Mouse (Mus musculus): ENCODE results near the gene Stab2. TPM values are rescaled to one million over a fixed set of nuclear protein-coding genes. Genes with fewer than 3 reads are reported as not detected.
A peak's percentile ranks its signal among the peaks of the same experiment; 100 is the strongest.

The Stab2 gene
- under 1 TPM; 0.47 to 0.86 TPM for total RNA-seq (2021)
- long read RNA-seq, experiment 1, partial matches to known transcripts = 1 of 1 reads
- long read RNA-seq, experiment 1, other reads (novel, unspliced or antisense) = 0 of 1 reads
- long read RNA-seq, experiment 2, partial matches to known transcripts = 1 of 1 reads
- long read RNA-seq, experiment 2, other reads (novel, unspliced or antisense) = 0 of 1 reads

DNA sequence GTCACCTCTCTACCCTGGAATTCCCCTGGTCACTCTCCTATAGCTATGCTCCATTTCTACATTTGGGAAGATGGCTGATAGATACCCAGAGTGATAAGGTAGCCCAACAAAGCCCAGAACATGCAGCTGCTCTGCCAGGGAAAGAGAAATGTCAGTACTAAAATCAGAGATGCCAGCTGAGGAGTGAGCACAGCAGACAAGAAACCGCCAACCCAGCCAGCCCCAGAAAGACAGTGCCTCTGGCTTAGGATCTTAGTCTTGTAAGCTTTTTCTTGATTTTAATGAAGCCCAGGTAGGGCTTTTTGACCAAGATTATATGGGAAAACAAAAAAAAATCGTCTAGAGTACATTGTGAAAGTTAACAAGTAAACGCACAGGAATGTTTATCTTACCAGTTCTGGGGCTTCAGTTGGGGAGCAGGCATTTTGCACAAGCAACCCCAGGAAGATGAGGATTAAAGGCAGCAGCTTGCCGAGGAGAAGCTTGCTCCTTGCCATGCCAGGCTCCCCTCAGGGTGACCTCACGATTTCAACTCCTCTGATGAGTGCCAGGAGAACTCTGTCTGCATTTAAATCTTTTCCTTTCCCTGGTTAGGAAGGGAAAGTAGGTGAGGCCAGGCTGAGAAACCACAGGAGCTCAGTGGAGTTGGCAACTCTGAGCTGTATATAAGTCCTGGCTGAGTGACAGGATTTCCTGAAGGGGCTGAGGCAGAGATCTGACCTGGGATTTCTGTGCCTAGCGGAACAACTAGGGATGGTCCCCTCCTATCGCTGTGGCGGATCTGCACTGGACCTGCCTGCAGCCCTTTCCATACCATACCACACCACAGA is at the start of gene Stab2:
Gene Stab2 (minus strand): TSS at position 641 of the 830 bp plus-strand sequence.
- DNase-seq = no peak

DNA sequence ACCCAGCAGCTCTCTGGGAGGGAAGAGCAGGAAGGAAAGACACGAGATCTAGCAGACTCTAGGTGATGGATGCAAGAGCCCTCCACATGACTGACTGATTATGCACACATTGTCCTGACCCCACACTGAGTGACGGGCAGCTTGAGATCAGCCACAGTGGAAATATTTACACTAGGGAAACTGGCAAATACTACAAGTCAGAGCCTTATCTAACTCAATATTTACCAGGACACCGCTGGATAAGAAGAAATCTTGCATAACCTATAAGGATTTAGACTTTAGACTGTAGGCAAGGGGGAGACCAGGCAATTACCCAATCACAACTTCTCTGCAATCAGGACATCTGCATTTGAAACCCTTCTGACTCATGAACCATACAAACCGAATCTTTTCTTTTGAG is 43.9 kb upstream of the Stab2 start:
- no peak for DNase-seq

DNA sequence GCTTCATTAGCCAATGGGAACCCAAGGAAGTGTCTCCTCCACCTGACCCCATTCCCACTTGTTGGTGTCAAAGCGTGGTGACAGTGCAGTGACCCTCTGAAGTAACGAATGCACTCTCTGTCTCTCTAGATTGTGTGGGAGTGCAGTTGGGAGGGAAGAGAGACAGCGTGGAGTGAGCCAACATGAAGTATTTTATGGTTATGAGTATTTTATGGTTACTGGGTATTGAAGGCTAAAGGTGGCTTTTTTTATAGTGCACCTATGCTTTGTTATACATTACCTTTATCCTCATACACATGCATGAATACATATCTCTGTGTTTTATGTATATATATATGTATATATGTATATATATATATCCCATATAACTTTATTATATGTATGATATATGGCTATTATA is 41.4 kb upstream of the Stab2 start:
- DNase-seq = no peak

DNA sequence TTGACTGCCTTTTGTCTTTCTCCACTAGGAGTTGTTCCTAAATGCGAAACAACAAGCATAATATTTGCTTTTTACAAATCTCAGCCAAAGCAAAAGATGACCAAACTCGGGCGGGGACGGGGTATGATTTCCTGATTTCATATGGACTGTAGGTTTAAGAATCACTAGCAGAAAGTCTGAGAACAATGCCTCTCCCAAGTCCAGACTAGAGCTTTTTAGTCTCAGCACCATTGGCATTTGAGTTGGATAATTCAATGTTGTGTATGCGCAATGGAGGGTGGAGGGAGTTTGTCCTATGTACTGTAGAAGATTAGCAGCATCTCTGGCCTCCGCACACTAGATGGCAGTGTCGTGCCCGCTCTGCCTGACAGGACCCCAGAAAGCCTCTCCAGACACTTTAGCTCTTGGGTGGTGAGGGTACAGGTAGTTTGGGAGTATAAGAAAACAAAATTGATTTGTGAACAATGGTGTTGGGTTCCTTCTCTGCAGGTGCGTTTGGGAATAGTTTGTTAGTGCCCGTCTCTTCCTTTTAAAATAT is 39.2 kb upstream of the Stab2 start:
- no peak for DNase-seq

DNA sequence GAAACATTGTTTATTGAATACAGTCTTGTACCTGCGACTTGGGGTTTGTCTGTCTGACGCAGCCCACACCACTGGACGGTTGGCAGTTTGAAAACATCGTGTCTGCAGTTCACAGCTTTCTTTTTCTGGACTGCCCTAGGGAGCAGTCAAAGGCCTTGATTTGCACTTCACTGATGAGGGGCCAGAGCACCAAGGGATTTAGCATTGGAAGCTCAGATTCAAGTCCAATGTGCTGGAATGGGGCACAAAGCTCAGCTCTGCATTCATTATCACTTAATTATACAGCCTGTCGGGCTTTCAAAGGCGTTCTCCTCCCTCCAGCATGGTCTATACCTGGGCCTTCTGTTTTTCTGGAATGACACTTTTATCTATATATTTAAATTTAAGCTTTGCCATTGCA is 38.6 kb upstream of the Stab2 start:
- no peak for DNase-seq

DNA sequence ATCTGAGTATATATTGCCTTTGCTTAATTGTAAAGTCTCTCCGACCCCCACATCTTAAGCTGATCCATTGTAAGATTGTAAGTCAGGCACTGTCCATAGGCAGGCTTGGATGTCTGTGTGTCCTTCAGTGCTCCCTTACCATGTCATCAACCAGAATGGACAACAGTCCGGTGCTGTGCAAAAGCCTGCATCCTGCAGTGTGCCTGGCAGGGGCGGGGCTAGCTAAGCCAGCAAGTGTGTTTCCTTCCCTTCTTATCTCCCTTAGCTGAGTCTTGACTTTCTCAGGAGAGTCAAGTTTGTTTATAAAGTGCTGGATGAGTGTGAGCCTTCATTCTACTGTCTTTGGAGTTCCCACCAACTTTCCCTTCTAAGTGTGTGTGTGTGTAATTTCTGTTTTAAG is 37.4 kb upstream of the Stab2 start:
- no peak for DNase-seq

DNA sequence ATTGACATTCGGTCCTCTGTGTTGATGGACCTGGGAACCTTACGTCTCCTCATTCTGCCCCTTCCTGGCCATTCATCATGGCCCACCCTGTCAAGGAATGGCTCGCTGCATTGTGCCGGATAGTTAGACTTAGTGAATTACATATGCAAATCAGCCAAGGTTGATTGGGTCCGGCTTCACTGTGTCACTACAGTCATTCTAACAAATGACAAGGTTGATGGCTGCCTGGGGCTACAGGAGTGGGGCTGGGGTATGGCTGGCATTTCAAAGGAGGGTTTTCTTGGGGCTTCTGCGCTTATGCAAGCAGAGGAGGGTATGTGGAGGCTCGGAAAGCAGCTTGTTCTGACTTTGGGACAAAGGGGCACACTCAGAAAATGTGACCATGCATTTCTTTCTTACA is 33.4 kb upstream of the Stab2 start:
- DNase-seq = no peak

DNA sequence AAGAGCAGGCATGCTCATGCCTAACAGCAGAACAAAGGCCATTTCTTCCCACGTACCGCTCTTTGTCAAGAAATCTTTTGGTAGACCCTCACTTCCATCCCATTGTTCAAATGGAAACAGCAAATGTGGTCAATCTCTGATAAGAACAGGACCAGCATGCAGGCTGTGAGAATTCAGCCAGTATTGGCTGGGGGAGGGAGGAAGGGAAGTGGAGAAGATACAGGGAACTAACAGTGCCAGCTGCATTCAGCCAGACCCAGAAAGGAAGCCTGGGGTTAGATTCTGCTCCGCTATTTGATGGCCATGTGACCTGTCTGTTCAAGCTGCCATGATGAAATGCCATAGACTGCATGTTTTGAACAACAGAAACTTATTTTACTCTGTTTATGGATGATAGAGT is 32.0 kb upstream of the Stab2 start:
- no peak for DNase-seq

DNA sequence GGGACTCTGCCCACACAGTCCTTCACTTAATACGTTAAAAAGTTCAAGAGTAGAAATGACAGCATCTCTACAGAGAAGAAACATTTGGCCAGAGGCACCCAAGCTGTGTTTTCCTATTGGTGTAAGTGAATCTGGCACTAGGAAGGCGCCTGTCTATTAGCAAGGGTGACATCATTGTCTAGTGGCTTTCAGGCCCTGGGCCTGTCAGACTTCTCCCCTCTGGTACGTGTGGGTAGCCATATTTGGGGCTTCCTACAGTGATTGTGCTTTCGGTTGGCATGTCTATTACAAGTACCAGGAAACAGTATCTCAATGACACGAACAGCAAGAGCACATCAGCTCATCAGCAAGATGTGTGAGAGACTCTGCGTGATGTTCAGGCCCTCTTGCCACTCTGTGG is 31.5 kb upstream of the Stab2 start:
- DNase-seq = no peak

DNA sequence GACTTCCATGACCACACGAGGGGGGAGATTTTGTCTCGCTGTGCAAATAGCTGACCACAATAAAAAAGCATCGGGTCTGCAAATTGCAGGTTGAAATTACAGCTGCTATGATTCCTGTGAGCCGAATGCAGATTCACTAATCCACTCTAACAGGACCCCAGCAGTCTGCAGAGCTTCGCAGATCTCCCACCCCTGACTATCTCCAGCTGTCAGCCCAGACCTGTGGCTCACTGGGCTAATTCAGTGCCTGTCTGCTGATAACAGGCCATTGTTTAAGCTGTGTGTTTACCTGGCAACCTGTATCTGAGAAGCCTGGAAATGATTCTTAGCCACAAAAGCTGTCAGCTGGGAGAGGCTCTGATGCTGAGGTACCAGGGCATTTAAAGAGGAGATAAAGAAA is 29.2 kb upstream of the Stab2 start:
- DNase-seq = no peak

DNA sequence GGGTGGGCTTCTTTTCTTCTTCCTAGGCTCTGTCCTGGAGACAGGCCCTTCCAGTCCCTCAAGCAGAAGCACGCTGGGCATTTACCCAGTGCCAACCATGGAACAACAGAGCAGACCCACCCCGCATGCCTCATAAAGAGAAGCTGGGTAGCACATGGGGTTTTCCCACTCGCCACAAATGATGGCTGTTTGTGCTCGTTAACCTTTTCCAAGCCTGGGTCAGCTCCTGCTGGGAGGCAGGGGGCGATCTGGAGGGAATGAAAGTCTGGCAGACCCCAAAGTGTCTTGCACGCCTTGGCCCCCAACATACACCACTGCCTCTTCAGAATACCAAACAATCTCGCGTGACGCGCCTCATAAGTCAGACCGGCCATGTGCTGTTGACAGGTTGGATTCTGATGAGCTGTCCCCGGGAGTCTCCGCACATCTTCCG is 28.5 kb upstream of the Stab2 start:
- no peak for DNase-seq

DNA sequence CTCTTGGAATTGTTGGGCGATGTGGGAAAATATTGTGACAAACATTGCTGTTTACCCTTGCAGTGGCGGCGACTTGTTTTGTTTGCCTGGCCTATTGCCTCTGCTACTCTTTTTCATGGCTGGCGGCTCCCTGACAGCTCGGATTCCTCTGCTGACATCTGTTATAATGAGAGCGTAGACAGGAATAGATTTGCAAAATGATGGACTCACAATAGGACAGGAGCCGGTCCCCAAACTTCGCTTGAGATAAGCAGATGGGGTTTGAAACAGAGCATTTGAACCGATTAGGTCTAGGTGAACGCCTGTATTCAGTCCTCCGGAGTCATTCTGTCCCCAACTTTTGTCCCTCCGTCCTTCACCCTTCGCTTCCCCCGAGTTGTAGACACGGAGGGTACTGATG is 28.0 kb upstream of the Stab2 start:
- DNase-seq = no peak

DNA sequence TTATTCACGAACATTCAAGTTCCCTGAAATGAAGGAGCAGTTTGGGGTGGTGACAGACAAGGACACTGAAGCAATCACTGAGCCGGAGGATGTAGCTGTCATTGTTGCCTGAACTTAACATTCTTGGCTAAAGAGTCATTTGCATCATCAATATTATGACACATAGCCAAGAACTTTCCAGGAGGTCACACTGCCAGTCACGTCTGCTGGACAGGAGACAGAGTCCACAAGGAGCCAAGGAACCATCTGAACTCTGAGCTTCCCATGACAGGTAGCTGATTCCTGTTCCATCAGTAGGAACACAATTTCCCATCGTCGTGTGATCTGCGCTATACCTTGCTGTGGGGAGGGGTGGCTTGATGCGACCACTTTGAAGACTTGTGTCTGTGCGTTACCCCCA is 24.9 kb upstream of the Stab2 start:
- DNase-seq = no peak

DNA sequence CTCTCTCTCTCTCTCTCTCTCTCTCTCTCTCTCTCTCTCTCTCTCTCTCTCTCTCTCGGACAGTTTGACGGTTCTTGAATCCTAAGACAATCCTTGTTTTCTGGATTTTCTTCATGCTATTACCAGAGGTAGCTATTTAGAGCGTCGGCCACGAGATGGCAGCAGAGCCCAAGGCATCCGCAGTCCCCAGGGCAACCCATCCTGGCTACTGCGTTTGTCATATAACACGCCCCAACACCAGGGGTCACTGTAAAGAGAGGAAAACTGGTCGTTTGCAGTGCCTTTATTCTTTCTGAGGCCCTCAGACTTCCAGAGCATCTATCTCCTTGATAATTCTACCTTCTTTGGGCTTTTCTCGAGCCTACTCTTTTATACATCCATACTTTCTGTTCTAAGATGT is 17.1 kb upstream of the Stab2 start:
- peak; percentile 87 for DNase-seq

DNA sequence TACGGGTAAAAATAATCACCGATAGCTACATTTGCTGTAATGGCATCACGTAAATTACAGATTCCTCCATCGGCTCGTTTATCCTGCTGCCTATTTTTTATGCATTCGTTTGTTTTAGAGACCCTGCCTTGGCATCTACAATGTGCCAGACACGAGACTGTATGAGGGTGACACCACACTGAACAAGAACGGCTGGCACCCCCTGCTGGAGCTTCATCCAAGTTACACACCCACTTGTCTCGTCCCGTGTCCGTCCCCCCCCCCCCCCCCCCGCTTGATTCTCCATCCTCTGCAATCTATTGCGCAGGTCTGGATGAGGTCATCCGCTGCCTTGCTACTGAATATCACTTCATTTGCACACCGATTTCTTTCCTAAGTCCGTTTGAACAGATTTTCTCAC is 12.9 kb upstream of the Stab2 start:
- DNase-seq = peak; percentile 50

DNA sequence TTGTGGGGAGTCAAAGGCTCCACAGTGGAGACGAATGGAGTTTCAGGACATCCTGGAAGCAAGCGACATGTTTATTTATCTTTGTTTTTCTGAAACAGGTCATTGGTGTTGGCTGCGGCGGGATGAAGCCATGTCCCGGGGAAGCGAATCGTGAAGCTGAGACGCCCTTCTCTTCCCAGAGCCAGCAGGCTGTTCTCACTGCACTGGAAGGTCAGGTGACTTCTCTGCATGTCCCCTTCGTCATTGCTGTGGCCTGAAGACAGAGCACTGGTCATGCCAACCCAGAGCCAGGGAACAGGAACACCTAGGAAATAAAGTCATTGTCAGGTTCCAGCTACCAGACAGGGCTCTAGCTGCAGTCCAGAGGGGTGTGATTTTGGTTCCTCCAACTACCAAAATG is 11.1 kb upstream of the Stab2 start:
- no peak for DNase-seq

DNA sequence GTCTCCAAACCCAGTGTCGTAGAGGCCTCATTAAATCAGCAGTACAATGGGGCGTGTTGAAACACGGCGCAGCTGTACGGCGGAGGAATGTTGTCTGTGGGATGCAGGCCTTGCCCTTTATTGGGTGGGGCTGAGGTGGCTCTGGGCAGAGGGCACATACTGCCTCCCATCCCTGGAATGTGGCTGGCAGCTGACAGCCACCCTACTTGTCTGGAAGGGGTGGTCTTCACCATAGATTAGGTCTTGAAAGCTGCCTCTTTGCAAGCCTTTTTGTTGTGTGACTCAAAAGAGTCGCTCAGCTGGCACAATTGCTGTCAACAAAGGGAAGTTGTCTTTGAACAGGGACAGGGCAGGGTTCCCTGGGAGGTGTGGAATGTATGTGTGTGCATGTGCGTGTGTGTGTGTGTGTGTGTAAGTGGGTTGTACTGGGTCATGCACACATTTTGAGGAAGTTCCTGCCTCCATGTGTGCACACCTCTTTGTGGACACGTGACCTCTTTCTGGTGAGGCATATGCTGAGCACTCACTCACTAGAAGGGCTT is 8.4 kb upstream of the Stab2 start:
- no peak for DNase-seq

DNA sequence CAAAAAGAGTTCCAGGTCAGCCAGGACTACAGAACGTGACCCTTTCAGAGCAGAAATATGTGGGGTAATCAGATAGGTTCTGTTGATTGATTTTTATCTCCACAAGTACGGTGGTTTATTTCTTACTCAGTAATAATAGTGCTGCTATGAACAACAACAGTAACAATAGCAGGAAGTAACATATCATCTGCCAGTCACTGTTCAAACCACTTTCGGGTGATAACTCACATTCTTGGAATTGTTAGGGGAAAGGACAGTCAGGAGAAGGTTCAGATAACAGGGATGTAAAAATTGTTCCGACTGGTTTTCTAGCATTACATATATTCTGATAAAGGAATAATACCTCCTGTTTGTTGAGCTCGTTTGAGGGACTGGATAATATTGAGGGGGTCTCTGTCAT is 7.6 kb upstream of the Stab2 start:
- DNase-seq = no peak

DNA sequence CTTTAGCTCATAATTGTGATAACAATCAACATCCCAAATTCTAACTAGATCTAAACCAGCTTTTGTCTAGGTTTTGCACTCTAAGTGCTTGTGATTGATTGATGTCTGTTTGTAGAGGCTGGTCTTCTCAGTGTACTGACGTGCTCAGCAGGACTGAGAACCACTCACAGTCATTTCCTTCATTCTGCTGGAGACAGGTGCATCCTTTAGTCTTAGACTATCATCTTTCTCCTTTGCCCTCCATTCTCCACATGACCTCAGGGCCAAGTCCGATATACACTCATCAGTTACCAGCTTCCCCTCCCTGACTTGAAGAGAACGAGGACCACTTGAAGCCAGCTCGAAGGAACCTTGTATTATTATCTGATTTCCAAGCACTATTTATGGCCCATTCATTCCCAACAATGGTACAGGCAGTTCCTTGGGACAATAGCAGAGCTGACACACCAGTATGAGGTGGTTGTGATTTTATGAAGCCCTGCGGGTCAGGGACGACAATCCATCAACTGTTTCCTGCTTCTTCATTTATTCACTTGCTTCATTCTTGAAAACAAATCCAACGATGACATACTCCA is 6.7 kb upstream of the Stab2 start:
- no peak for DNase-seq

DNA sequence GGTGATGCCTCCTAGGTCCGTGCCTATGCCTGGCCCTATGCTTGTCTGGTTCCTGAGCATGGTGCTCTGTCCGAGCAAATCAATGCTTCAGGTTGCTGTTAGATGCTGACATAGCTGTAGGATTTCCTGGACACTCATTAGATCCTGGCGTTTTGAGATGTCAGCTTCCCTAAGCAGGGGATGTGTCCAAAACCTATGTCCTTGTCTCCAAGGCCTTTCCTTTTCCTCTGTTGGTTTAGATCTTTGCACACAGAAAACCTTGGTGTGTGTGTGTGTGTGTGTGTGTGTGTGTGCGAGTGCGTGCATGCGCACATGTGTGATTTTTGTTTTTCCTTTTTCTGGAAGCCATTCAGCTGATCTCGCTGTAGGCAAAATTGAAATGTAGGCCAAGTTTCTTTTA is 4.3 kb upstream of the Stab2 start:
- no peak for DNase-seq

DNA sequence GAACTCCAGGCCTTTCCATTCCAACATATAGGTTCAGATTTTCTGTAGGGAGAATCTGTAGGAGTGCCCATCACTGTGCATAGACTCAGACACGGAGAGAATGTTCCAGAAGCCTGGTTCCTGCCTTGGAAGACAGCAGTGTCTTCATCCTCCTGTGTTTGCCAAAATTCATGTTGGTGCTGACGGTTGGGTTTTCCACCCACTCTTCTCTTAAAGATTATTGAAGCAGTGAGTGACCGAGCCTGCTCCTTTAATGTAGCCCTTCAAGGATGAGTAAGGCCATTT is 332 bp upstream of the Stab2 start:
- no peak for DNase-seq

DNA sequence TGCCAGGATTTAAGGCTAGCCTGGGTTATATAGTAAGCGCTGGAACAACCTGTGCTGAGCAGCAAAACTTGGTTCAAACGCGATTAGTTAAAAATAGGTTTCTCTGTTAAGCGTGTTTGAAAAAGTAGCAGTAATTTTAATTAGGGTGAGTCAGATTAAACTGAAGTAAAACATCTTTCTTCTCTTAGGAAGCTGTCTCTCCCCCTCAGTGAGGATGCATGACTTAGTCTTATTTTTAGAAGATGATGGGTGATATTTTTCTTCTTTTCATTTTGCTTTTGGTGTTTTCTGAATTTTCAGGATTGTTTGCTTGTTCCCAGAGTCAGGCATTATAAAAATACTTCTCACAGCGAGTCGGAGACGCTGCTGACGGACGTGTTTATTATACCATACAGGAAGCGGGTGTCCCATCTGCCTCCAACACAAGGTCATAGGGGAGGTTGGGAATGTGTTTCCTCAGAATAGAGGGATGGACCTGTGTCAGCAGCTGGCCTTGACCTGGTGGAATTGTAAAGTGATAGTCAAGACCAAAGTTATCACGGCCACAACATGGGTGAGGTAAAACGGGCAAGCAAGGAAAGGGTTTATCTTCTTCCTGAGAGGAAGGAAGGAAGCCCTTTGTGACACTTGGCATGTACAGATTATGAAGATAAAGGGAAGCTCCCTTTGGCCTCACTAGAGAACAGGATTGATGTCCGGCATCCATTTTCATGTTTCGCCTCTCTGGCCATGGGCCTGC is 15.4 kb downstream of the Stab2 start:
- DNase-seq = no peak

DNA sequence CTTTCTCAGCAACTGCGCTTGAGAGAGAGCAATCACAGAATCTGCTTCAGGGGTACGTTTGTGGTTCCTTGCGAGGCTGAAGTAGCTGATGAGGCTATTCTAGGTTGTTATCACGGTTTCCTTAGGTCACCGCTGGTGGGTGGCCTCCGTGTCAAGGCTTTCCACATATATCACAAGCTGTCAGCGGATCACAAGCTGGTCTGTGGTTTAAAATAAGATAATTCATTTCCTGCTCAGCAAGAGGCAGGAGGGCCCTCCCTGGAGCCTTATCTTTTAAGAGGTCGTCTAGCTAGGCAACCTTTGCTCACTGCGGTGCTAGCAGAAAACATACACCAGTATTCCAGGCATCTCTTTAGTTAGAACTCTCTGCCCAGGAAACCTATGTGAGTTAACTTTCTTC is 17.2 kb downstream of the Stab2 start:
- DNase-seq = no peak
